Mouse (Mus musculus): ENCODE results near the gene Rbak.
A peak's percentile ranks its signal among the peaks of the same experiment; 100 is the strongest.
"Not testable (repeated sequence)": the region's sequence is repeated elsewhere in the genome, so short reads cannot be mapped to it uniquely, and the experiment has no call there.

The Rbak gene

DNA sequence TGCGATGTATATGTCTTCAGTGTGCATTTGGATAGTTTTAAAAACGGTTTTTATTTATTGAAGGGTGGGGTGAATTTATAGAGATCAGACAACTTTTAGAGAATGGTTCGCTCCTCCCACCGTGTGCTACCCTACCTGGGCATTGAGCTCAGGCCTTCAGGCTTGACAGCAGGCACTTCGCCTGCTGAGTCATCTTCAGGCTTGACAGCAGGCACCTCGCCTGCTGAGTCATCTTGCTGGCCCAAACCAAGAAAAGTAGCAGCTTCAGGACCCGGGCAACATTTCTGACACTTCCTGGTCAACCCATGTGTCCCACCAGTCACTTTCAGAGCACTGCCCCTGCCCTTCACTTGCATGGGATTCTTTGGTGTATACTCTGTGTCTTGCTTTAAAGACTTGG is 45.5 kb downstream of the Rbak start:
- no peak for DNase-seq (ENCODE audit: low spot score in 2 of 2)

DNA sequence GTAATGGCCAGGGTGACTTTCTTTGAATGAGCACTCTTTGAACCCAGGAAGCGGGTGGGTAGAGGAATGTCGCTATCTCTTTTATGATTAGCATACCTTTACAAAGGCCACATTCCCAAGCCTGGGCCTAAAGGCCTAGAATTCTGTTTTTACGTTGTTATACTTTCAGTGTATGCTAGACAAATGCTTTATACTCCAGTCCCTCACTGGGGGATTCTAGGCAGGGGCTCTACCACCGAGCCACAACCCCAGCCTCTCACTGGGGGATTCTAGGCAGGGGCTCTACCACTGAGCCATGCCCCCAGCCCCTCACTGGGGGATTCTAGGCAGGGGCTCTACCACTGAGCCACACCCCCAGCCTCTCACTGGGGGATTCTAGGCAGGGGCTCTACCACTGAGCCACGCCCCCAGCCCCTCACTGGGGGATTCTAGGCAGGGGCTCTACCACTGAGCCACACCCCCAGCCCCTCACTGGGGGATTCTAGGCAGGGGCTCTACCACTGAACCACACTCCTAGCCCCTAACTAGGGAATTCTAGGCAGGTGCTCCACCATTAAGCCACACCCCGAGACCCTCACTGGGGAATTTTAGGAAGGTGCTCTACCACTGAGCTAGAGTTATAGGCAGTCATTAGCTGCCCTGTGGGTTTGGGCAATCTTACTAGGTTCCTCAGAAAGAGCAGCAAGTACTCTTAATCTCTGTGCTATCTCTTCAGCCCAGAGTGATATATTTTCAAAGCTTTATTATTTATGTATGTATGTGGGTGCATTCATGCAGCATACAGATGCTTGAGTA is 46.2 kb downstream of the Rbak start:
- not testable (repeated sequence) for DNase-seq (ENCODE audit: low spot score in 2 of 2)

GRCm38 (mm10) chr5:143132935-143133514 is 47.5 kb downstream of the Rbak start:
- DNase-seq (ENCODE audit: low spot score in 2 of 2) = no peak

DNA sequence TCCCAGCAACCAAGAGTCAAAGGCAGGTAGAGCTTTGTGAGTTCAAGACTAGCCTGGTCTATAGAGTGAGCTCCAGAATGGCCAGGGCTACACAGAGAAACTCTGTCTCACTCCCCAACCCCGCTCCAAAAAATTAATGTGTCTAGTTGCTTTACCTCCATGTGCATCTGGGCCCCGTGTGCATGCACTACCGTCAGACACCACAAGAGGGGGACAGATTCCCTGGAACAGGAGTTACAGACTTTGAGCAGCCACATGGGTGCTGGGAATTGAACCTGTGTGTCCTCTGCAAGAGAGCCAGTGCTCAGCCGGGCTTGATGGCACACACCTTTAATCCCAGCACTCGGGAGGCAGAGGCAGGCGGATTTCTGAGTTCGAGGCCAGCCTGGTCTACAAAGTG is 50.2 kb downstream of the Rbak start:
- no peak for DNase-seq (ENCODE audit: low spot score in 2 of 2)

DNA sequence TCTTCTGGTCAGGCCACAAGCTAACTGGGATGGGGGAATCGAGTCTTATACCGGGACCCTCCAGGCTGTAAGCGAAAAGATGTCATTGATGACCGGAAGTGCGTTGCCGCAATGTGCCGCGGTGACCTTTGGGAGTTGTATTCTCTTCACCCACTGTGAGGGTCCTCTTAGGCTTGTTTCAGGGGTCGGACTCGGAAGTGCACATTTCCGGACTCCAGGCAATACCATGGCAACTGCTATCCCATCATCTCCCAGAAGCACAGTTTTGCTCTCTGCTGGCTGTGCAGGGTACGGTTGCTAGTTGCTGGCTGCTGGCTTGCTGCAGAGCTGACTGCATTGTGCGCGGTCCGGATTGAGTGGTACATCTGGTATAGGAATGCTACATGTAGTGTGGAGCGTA is 51.5 kb downstream of the Rbak start:
- DNase-seq (ENCODE audit: low spot score in 2 of 2) = no peak

DNA sequence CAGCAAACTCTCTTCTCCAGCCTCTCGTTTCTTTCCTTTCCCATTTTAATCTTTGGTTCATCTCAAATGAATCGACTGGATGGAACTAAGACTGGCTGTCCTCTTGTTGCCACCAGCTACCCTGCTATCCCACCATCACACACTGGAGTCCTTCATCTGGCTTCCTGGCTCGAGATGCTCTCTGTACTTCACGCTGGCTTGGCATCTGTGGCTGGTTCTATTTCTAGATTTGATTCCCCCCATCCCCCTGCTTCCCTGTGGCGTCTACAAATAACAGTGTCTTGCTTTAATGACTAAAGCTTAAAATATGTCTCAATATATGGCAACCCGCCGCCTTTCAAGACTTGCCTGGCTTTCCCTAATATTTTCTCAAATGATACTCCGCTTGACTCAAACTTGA is 52.7 kb downstream of the Rbak start:
- DNase-seq (ENCODE audit: low spot score in 2 of 2) = peak in 1 of 2 experiments; percentile 25

DNA sequence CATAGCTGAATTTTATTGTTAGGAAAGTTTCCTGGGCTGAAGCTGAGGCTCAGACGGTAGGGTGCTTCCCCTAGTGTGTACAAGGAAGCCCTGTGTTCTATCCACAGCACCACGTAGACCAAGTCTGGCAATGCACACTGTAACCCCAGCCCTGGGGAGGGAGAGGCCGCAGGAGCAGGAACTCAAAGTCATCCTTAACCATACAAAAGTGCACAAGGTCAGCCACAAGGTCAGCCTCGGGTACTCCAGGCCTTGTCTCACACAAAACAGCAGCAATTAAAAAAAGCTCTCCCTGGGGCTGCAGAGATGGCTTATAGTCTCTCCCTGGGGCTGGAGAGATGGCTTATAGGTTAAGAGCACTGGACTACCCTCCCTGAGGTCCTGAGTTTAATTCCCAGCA is 53.7 kb downstream of the Rbak start:
- DNase-seq (ENCODE audit: low spot score in 2 of 2) = no peak

- DNase-seq (ENCODE audit: low spot score in 2 of 2) = no peak
Measured at GRCm38 (mm10) chr5:143126089-143126488, 54.5 kb downstream of the Rbak start.

DNA sequence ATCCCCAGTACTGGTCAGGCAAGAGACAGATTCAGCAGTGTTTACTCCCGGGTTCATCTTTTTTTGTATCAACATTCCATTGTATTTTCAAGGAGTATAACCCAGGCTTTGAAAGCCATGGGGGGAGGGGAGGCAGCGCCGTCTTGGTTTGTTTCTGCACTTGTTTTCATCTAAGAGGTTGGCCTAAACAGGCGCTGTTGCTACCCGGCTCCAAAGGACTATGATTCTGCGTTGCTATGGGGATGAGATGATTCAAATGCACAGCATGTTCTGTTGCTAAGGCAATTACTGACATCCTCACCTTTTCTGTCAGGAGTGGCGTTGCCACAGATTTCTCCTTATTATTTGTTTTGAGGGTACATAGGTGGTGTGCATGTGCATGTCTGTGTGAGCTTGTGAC is 55.0 kb downstream of the Rbak start:
- peak in 1 of 2 experiments; percentile 30 for DNase-seq (ENCODE audit: low spot score in 2 of 2)

- DNase-seq (ENCODE audit: low spot score in 2 of 2) = no peak
Measured at GRCm38 (mm10) chr5:143124805-143125378, 55.7 kb downstream of the Rbak start.

GRCm38 (mm10) chr5:143122673-143123072 is 57.9 kb downstream of the Rbak start:
- DNase-seq (ENCODE audit: low spot score in 2 of 2) = no peak
